Mouse (Mus musculus): ENCODE results near the gene Dph1.
"Not testable (repeated sequence)": the region's sequence is repeated elsewhere in the genome, so short reads cannot be mapped to it uniquely, and the experiment has no call there.

Gene Dph1

DNA sequence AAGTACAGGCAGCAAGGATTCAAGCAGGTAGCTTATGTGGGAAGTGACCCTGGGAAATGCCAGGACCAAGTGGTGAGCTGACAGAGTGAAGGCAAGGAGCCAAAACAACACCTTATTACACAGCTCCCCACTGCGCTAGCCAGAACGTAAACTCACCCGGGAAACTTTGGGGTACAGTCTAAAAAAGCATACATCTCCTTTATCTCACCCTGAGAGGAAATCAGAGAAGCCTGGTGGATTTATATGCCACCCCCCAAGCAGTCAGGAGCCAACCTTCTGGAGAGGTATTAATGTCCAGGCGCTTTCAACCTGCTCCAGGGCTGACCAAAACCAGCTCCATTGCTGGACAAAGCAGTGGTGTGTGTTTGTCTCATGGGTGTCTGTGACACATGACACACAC, 12.9 kb upstream of the Dph1 start:
- no peak for DNase-seq (ENCODE audit: low spot score in 2 of 2)

DNA sequence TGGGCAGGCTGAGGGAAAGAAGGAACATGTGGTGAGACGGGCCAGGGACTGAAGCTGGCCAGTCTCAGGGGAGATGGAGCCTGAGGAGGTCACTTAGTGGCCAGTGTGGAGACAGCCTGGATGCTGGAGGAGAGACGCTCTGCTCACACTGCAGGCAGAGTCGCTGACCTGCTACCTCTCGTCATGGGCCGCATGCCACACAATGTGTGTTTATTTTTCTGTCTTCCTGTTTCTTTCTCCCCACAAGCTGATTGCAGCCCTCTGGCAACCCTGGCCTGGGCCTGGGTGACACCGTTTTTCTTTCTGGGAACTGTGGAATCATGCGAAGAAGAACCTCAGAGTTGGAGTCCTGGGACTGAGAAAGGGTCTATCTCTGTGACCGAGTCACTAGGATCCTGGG, 10.7 kb upstream of the Dph1 start:
- no peak for DNase-seq (ENCODE audit: low spot score in 2 of 2)

DNA sequence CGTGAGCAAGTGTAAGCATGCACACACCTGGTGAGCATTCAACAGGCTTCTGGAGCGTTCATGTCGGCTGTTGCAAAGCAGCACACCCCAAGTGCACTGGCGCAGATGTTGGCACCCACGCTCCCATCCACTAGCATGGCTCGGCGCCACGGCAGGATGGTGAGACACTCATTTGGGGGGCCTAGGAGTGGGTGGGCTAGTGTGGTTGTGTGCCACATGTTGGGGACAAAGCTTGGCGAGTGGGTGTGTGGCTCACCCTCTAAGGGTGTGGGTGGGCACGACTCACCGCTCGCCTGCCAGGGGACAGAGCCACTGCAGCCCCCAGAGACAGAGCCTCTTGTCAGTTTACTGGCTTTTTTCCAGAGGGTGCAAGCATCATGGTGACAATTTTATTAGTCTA, 9.9 kb upstream of the Dph1 start:
- peak; percentile 78 to 82 for DNase-seq (ENCODE audit: low spot score in 2 of 2)

DNA sequence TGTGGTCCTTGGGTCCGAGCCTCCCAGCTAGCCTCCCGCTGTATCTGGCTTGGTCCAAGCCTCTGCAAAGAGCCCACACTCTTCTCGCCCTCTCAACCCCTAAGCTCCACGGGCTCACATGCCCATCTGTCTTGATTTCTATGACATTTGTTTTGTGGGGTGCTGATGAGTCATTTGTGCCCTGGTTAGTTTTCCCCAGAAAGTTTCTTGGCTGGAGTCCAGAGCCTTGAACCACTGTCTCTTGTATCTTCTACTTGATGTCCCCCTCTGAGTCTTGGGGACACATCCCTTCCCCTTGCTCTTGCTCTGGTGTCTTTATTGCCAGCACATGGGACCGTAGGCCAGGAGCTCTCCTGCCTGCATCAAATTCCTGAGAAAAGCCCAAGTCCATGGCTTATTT, 8.9 kb upstream of the Dph1 start:
- DNase-seq (ENCODE audit: low spot score in 2 of 2): no peak

DNA sequence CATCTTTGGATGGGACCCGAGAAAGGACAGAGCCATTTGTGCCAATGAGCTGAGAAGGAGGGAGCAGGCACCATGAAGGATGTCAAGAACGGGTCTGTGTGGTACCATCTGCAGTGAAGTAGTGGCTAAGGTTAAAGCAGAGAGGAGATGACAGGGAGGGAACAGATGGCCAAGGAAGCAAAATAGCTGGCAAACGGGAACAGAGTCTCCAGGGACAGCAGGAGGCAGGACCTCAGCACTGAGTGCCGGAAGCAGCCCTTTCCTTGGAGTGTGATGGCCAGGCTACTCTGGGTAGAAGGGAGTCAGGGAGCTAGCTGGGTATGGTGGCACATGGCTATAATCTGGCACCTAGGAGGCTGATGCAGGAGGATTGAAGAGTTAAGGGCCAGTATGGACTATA, 7.8 kb upstream of the Dph1 start:
- DNase-seq (ENCODE audit: low spot score in 2 of 2): no peak

DNA sequence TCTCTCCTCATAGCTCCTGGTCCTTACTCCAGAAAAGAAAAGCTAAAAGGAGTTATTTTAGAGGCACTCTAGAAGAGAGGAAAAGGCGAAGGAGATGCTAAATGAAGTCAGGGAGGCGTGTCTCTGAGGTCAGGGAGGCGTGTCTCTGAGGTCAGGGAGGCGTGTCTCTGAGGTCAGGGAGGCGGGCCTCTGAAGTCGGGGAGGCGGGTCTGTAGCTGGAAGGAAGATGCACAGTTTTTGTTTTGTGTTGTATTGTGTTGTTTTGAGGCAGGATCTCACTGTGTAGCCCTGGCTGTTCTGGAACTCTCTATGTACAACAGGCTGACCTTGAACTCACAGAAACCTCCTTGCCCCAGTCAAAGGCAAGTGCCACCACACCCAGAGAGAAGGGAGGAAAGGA, 6.9 kb upstream of the Dph1 start:
- no peak for DNase-seq (ENCODE audit: low spot score in 2 of 2)

DNA sequence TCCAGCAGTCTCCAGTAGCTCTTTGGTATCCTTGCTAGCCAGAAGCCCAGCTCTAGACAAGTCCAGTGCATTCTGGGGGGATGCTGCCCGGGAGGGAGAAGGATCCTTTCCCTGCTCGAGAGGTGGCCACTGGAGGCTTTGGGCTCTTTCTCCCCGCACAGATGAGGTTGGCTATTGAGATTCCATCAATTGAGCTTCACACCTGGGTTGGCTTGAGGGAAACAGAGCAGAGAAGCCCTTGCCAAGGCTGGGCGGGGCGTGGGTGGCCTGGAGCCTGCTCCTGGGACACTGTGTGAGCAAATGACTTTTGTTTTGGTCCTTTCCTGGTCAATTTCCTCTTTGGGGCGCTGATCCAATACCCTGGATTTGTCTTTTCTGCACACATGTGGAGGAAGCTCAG, 5.1 kb upstream of the Dph1 start:
- no peak for DNase-seq (ENCODE audit: low spot score in 2 of 2)

DNA sequence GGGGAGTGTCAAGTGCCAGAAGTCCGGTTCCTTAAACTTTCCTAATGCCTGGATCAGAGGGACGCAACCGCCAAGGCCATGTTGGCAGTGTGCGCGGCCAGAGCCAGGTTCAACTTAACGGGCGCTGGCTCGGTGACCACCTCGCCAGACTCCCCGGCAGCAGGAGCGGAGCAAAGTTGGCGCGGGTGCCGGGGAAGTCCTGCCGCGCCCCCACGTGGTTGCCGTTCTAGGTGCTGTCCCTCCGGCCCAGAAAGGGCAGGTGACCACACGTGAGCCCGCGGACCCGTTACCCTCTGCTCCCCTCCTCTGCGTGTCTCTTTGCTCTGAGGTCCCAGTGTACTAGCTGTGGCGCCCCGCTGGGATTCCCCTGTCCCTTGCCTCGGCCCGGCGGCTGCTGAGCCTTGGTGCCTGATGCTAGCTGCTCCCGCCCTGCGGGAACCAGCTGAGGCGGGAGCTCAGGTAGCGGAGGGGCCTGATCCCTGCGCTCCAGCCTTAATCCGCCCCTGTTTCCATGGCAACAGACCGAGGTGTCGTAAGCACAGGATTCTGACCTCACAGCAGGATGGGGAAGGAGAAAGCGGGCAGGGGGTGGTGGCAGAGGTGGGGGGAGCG, 3.9 kb upstream of the Dph1 start:
- DNase-seq (ENCODE audit: low spot score in 2 of 2): no peak

DNA sequence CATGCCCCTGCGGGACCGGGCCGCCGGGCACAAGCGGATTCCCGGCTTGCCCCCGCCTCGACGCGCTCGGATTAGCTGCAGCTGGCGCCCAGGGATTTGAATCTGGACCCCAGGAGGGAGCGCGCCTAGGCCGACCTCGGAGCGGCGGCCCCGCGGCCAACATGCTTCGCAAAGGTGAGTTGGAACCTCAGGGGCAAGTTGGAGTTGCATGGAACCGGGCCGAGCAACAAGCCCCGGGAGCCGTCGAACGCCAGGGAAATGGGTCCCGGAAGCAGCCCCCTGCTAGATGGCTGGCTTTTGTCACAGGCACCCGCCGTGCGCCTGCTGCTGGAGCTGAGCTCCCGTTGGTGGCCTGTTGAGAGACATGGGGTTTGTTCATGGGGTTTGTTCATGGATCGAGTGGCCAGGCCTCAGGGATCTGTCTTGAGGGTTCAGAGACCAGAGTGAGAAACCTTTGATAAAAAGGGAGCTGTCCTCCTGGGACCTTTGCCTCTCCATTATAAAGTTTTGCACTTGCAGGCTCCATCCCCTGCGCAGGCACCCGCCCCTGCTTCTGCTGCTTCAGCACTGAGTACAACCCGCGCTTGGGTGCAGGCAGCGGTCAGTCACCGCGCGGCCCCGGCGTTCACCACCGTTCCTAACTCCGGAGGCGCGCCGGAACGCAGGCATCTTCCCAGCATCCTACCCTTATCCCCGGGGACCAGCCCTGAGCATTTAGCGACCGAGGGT, 3.2 kb upstream of the Dph1 start:
- no peak for DNase-seq (ENCODE audit: low spot score in 2 of 2)

DNA sequence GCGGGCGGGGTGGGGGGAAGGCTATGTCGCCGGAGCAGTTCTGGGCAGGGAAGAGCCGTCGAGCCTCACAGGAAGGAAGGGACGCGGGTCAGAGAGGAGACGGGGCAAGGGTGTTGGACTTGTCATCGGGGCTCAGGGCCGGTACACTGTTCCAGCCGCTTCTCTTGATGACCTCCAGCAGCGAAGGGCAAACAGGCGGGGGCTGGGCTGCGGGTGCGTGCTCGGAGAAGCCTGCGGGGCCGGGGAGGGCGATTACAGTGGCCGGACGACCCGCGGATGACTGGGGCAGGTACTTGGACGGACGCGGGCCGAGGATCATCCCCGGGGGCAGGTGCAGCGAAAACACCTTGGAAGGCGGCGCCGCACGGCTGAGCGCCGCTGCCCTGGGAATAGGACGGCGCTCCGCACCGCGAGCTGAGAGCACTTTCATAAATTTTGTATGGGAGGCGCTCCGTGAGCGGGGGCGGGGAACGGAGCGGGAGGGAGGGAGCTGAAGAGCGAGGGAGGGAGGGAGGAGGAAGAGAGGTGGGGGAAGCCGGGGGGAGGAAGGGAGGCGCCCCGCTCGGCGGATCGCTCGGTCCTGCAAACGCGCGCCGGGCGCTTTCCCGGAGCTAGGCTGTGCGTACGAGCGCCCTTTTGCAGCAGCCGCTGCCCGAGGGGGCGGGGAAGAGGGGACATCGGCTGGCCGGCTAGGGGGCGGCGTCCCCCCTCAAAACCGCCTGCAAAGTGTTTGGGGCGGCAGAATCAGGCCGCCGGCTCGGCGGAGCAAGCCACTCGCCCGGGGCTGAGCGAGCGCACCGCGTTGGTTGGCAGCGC, 2.4 kb upstream of the Dph1 start, which contains the start of gene Rtn4rl1:
TSS of gene Rtn4rl1 (plus strand) at position 528 of the 816 bp plus-strand sequence.
- peak in 1 of 2 experiments; percentile 68 for DNase-seq (ENCODE audit: low spot score in 2 of 2)

DNA sequence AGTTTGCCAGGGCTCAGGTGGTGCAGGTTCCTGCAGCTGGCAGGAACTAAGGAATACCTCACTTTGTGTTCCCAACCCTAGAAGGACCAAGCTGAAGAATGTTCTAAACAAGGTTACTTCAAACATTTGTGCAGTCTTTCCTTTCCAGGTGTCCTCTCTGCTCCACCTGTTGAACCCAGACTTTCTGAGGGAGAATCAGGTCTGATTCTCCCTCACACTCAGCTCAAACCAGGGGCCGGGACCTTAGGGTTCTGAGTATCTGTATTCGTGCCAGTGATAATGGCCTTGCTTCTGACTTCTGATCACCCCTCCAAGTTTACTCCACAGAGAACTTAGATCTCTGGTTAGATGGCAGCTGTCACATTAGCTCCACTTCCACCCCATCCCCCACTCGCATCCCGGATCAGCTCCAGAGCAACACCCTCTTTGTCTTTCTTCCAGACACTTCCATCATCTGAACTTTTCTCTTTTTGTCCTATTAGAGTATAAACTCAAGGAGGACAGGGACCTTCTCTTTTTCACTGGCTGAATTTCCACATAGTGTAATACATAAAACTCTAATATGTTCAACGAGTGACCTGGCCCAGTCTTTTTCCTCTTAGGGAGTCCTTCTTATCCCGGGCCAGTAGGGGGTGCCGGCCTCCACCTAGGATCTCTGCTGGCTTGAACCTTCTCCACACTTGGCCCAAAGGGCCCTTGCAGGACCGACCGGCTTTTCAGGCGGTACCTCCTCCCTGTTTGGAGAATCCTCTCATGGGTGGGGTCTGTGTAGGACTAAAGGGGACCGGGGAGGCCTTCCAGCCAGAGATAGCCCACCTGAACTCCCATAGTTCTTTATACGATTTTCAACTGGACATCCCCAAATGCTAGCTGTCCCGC, 1.5 kb upstream of the Dph1 start:
- DNase-seq (ENCODE audit: low spot score in 2 of 2): peak in 1 of 2 experiments; percentile 59

DNA sequence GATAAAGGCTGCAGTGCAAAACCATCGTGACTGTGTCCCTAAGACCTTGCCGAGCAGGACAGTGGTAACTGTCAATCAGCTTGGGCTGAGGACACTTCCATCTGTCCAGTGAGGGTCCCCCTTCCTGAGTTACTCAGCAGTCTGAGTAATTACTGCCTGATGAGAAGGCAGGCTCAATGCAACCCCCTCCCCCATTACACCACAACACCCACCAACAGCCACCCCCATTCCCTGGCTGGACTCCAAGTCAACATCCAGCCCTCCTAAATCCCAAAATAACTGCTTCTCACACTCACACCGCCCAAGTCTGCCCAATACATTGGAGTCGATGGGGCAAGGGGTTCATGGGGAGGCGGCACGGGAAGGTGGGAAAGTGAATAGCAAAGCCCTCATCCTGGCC, 800 bp upstream of the Dph1 start:
- DNase-seq (ENCODE audit: low spot score in 2 of 2): no peak

DNA sequence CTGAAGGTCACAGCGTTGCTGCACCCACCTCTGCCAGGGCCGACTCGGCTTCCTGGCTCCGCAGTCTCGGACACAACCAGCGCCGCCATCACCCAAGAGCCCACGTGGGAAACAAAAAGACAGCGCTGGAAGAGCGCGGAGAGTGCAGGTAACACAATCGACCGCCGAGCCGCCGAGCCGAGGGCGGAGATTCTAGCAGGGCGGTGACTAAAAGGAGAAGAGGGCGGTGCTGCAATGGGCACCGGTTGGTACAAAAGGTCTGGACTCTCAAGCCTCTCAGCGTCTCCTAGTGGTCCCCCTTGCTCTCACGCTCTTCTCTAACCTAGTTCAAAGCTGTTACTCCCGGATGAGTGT, 693 bp downstream of the Dph1 start:
- peak; percentile 74 to 79 for DNase-seq (ENCODE audit: low spot score in 2 of 2)

DNA sequence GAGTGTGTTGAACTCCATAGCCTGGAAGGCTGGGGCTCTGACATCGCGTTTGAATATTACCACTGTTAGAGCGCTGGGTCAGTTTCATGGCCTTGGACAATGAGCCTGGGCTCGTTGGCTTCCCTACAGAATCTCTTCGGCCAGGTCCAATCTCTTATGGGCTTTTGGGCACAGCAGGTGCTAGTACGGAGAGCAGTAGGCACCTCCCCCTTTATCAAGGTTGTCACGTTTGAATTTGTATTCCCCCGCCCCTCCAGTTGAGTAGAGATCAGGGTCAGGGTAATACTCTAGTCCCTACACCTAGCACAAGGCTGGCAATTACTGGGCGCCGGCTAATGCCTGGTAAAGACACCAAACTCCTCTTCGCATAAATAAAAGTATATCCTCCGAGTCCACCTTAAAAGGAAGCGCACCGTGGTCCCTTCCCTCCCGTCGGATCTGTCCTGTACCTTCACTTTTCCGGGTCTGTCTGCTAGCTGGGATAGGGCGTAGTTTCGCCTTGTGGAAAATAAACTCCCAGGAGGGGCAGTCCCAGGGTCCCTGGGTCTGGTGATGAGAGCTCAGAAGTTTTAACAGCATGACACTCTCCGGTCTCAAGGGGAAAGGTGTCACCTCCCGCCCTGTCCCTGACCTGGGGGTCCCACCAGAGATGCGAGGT, 1.2 kb downstream of the Dph1 start:
- DNase-seq (ENCODE audit: low spot score in 2 of 2): no peak

DNA sequence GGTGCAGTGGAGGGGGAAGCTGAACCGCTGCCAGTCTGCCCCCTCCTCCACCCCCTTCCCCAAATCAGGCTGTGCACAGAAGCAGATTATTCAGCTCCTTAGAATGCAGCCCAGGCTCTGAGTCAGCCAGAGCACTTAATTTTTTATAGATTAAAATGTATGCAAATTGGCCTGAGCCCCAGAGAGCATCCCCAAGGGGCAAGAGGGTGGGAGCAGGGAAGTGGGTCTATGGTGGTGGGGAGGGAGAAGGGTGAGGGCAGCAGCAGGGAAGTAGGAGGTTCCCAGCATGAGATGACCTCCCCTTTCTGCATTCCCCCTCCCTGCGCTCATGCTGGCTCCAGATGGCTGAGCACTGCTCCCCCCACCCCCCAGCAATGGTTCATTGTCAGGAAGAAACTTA, 6.1 kb downstream of the Dph1 start:
- no peak for DNase-seq (ENCODE audit: low spot score in 2 of 2)

DNA sequence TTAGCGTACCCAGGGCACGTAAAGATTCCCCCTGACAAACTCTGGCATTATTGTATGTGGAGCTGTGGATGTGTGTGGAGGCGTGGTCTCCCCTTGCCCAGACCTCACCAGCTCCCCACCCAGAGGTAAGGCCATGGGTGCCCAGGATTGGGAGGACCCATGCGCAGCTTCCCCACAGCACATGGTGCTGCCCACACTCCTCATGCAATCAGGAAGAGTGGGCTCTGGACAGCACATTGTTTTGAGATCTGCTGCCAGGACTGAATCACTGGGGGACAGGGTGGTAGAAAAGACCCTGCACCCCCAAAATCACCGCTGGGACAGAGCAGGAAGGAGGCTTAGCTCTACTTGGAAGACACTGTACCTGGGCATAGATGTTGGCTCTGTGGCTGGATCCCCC, 6.5 kb downstream of the Dph1 start:
- DNase-seq (ENCODE audit: low spot score in 2 of 2): no peak

DNA sequence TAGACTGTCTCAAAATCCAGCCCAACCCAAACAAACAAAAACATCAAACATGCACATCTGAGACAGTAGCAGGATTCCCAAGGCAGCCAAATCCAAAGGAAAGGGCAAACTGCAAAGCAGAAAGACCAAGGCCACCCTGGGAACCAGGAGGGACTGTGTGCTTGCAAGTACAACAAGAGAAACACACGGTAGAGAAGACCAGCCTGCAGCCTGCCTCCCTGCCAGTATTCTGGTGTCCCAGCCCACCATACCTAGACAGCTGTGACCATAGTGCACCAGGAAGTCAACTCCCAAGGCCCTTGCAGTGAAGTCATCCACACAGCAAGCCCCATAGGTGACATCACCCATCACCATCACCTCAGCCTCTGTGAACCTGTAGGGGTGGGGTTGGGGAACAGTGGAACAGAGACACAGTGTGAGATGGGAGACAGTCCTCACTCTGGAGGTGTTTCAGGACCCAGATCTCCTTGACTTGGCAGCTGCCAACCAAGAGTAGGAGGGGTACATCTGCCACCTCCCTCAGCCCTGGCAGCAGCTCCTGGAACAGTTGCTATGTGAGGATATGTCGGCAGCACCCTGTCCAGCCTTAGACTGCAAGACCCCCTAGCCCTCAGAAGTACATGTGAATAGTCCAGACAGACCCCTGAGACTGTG, 7.0 kb downstream of the Dph1 start:
- peak; percentile 71 to 86 for DNase-seq (ENCODE audit: low spot score in 2 of 2)

DNA sequence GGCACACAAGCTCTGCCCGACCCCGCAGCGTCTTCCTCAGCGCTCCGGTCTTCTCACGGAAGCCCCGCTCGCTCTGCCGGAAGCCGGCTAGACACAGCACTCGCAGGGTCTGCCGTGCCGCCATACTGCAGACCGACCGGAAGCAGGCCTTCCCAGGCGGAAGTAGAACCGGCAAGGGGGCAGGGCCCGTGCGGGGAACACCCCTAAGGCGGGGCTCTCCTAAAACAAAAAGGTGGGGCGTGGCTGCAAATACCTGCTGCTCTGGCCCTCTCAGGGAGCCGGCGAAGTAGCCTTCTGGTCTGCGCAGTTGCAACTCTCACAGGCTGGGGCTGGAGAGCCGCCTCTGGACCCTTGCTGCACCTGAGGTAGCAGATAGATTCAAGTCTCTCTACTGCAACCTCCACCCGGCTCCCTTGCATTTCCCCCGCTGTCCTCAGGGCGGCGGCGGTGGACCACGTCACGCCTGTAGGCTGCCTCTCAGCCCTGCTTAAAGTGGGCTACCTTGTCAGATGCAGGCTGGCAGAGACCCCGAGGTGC, 12.3 kb downstream of the Dph1 start, which contains the start of gene Ovca2:
TSS of gene Ovca2 (minus strand) at position 164 of the 537 bp plus-strand sequence.
- peak; percentile 89 to 91 for DNase-seq (ENCODE audit: low spot score in 2 of 2)

DNA sequence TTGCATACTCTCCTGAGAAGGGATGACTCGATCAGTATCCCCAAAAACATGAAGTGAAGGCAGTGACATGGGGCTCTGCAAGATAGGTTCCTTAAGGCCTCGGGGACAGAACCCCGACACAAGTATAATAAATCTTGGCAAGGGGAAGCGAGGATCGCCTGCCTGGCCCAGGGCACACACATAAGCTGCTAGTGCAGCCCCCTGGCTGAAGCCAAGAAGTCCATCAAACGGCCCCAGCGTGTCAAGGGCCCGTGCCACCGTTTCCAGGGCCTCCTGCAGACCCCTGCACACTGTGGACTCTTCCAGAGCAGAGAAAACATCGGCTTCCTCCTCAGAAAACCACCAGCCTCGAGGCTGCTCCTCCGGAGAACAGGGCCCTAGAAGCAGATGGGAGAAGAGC, 13.0 kb downstream of the Dph1 start:
- no peak for DNase-seq (ENCODE audit: low spot score in 2 of 2)

DNA sequence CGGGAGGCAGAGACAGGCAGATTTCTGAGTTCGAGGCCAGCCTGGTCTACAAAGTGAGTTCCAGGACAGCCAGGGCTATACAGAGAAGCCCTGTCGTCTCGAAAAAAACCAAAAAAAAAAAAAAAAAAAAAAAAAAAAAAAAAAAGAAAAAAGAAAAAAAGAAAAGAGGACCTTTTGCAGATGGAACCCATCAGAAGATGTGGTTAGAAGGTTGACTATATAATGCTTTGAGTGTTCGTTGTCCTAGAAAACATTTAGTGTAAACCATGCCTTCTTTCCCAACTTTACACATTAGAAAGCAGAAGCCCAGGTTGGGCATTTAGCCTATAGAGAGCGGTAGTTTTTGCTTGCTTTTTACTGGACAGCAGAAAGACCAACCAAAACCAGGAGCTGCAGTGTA, 16.5 kb downstream of the Dph1 start:
- not testable (repeated sequence) for DNase-seq (ENCODE audit: low spot score in 2 of 2)

DNA sequence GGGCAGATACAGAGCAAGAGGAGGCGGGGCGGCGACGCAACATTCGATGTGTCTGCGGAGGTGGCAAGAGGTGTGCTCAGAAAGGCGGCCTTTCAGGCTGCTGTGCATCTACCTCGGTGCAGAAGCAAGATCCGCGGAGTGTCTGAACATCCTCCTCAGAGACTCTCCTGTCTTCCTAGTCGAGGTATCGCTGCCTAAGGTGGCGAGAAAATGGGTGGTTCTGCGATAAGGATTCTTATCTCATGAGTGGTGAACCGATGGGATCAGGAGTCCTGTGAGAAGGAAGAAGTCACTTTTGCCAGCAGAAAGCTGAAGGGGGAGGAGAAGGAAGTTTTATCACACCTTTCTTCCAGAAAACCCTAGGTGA, 17.3 kb downstream of the Dph1 start:
- DNase-seq (ENCODE audit: low spot score in 2 of 2): no peak

All from frontal cortex, postnatal 36 days (tissue).